Mouse (Mus musculus) embryonic facial prominence, embryonic 13.5 days (tissue): ENCODE measurements around the gene Nr0b2. TPM values are rescaled to one million over a fixed set of nuclear protein-coding genes. Genes with fewer than 3 reads are reported as not detected.

ENCODE experiments used
- ATAC-seq: fragments of 200-750 bp; cut with Nextera tagmentation; 2 replicates; pipeline ENCODE4 v1.8.0; 2017; ENCODE audit warnings: low read depth; ENCODE audit not compliant: insufficient number of reproducible peaks, insufficient read depth, low FRiP score, low TSS enrichment
- H3K27ac ChIP-seq: fragments of 300-500 bp; sonication (generic); 2 replicates; pipeline ENCODE4 v1.5.1; 2015; ENCODE audit warnings: moderate library complexity, mild to moderate bottlenecking, inconsistent platforms
- H3K27me3 ChIP-seq: fragments of 300-500 bp; sonication (generic); 2 replicates; pipeline ENCODE4 v1.6.1; 2015; ENCODE audit warnings: mild to moderate bottlenecking, inconsistent platforms
- H3K36me3 ChIP-seq: fragments of 300-500 bp; sonication (generic); 2 replicates; pipeline ENCODE4 v1.6.1; 2015; ENCODE audit warnings: mild to moderate bottlenecking, inconsistent platforms
- H3K4me1 ChIP-seq: fragments of 300-500 bp; sonication (generic); 2 replicates; pipeline ENCODE4 v1.6.1; 2015; ENCODE audit warnings: inconsistent platforms
- H3K4me2 ChIP-seq: fragments of 300-500 bp; sonication (generic); 2 replicates; pipeline ENCODE4 v1.6.1; 2015; ENCODE audit warnings: moderate library complexity, mild to moderate bottlenecking, inconsistent platforms
- H3K4me3 ChIP-seq: fragments of 300-500 bp; sonication (generic); 2 replicates; pipeline ENCODE4 v1.5.1; 2015; ENCODE audit warnings: mild to moderate bottlenecking, inconsistent platforms
- H3K9ac ChIP-seq: fragments of 300-500 bp; sonication (generic); 2 replicates; pipeline ENCODE4 v1.6.1; 2015; ENCODE audit warnings: mild to moderate bottlenecking, inconsistent platforms
- H3K9me3 ChIP-seq: fragments of 300-500 bp; sonication (generic); 2 replicates; pipeline ENCODE4 v1.6.1; 2016; ENCODE audit warnings: inconsistent platforms
- WGBS: fragments of 180-500 bp; shearing (Covaris S2); methylation state at CpG from one replicate; pipeline ENCODE4 v1.1.7; 2015; ENCODE audit warnings: mixed read lengths; 5-methylcytosine and 5-hydroxymethylcytosine counted together
- polyA plus RNA-seq: library from polyadenylated mRNA; unstranded; fragments of >200 nt; fragmentation: Nextera tagmentation; extraction: Ambion mirVana; gene quantifications from 2 replicates; pipeline ENCODE4 v1.2.1, GENCODE M21; 2015

The Nr0b2 gene
- polyA plus RNA-seq, 1 experiment from 2014 or later, result not detected

- no peak overlapping the region for H3K4me2 ChIP-seq
- H3K27ac ChIP-seq, result no peak overlapping the region
- no peak overlapping the region for H3K9ac ChIP-seq
- H3K27me3 ChIP-seq, result no peaks in the 10 kb centered on the region; the same call in 1 of the 2 replicates
- no peak for ATAC-seq
- 74% methylated on average over 16 of the region's 16 CpGs for WGBS
- peaks cover 58% of the 10 kb centered on the region for H3K36me3 ChIP-seq
- no peak overlapping the region for H3K4me3 ChIP-seq
- no peaks in the 10 kb centered on the region for H3K4me1 ChIP-seq
- H3K9me3 ChIP-seq, result no peaks in the 10 kb centered on the region
Measured at GRCm38 (mm10) chr4:133527788-133528187, 25.4 kb upstream of the Nr0b2 start.

- H3K27ac ChIP-seq, result no peak overlapping the region
- no peak overlapping the region for H3K4me3 ChIP-seq
- WGBS, result 88% methylated on average over 3 of the region's 3 CpGs
- no peaks in the 10 kb centered on the region for H3K9me3 ChIP-seq
- no peak overlapping the region for H3K9ac ChIP-seq
- H3K36me3 ChIP-seq, result peaks cover 99% of the 10 kb centered on the region
- H3K27me3 ChIP-seq, result no peaks in the 10 kb centered on the region
- H3K4me2 ChIP-seq, result no peak overlapping the region
- no peaks in the 10 kb centered on the region for H3K4me1 ChIP-seq
- ATAC-seq, result no peak
Measured at GRCm38 (mm10) chr4:133532777-133533176, 20.4 kb upstream of the Nr0b2 start.

- 89% methylated on average over 3 of the region's 3 CpGs for WGBS
- no peak for ATAC-seq
Measured at GRCm38 (mm10) chr4:133536081-133536480, 17.1 kb upstream of the Nr0b2 start.

GRCm38 (mm10) chr4:133536652-133537051 lies 16.5 kb upstream of the Nr0b2 start:
- H3K36me3 ChIP-seq, result peaks cover 98% of the 10 kb centered on the region
- ATAC-seq, result no peak
- H3K9ac ChIP-seq, result no peak overlapping the region
- WGBS, result 92% methylated on average over 5 of the region's 5 CpGs
- H3K9me3 ChIP-seq, result no peaks in the 10 kb centered on the region
- H3K4me3 ChIP-seq, result no peak overlapping the region
- no peak overlapping the region for H3K4me2 ChIP-seq
- H3K27ac ChIP-seq, result no peak overlapping the region
- H3K27me3 ChIP-seq, result no peaks in the 10 kb centered on the region
- no peaks in the 10 kb centered on the region for H3K4me1 ChIP-seq

More at GRCm38 (mm10) chr4:133536081-133536480, 17.1 kb upstream of the Nr0b2 start:
- Histone ChIP-seq H3K9me3 (no peaks in the 10 kb centered on the region), H3K4me2 (no peak overlapping the region), H3K4me3 (no peak overlapping the region), H3K27ac (no peak overlapping the region), H3K27me3 (no peaks in the 10 kb centered on the region), H3K9ac (no peak overlapping the region), H3K36me3 (peaks cover 98% of the 10 kb centered on the region), H3K4me1 (no peaks in the 10 kb centered on the region)

- Histone ChIP-seq H3K27me3 (no peaks in the 10 kb centered on the region), H3K27ac (peak within 1 kb of the TSS; percentile 58), H3K4me3 (peak within 1 kb of the TSS; percentile 77), H3K4me1 (peaks cover 18% of the 10 kb centered on the region), H3K9ac (peak within 1 kb of the TSS; percentile 87), H3K36me3 (peaks cover 34% of the 10 kb centered on the region), H3K4me2 (peak within 1 kb of the TSS; percentile 68), H3K9me3 (no peaks in the 10 kb centered on the region)
- WGBS, result under 1% methylated on average over 76 of the region's 77 CpGs
- peak; percentile 96 for ATAC-seq
Measured at GRCm38 (mm10) chr4:133545272-133546231, 7.6 kb upstream of the Nr0b2 start, which contains the start of gene Nudc. Nudc (minus strand) TSS chr4:133545996.

GRCm38 (mm10) chr4:133552029-133552428 lies 1.1 kb upstream of the Nr0b2 start:
- no peak overlapping the region for H3K27ac ChIP-seq
- H3K27me3 ChIP-seq, result peaks cover 11% of the 10 kb centered on the region
- H3K4me3 ChIP-seq, result no peak overlapping the region
- H3K4me1 ChIP-seq, result no peaks in the 10 kb centered on the region
- no peaks in the 10 kb centered on the region for H3K36me3 ChIP-seq
- 92% methylated on average over 1 of the region's 1 CpGs for WGBS
- H3K9ac ChIP-seq, result no peak overlapping the region
- no peak overlapping the region for H3K4me2 ChIP-seq
- no peaks in the 10 kb centered on the region for H3K9me3 ChIP-seq
- no peak for ATAC-seq

GRCm38 (mm10) chr4:133553448-133554330 lies 513 bp downstream of the Nr0b2 start:
- H3K4me2 ChIP-seq, result no peak overlapping the region
- H3K4me3 ChIP-seq, result no peak overlapping the region

GRCm38 (mm10) chr4:133557041-133557717 lies 4.0 kb downstream of the Nr0b2 start:
- Histone ChIP-seq H3K4me3 (no peak overlapping the region), H3K4me1 (no peaks in the 10 kb centered on the region), H3K27ac (no peak overlapping the region), H3K36me3 (no peaks in the 10 kb centered on the region), H3K9me3 (no peaks in the 10 kb centered on the region), H3K4me2 (no peak overlapping the region), H3K27me3 (peaks cover 7% of the 10 kb centered on the region), H3K9ac (no peak overlapping the region)
- WGBS, result 29% methylated on average over 10 of the region's 10 CpGs
- no peak for ATAC-seq

More at GRCm38 (mm10) chr4:133553448-133554330, 513 bp downstream of the Nr0b2 start:
- 77% methylated on average over 19 of the region's 19 CpGs for WGBS
- H3K9me3 ChIP-seq, result no peaks in the 10 kb centered on the region
- H3K27me3 ChIP-seq, result peaks cover 11% of the 10 kb centered on the region
- no peaks in the 10 kb centered on the region for H3K4me1 ChIP-seq
- no peak for ATAC-seq
- H3K9ac ChIP-seq, result no peak overlapping the region
- H3K36me3 ChIP-seq, result no peaks in the 10 kb centered on the region
- H3K27ac ChIP-seq, result no peak overlapping the region

GRCm38 (mm10) chr4:133559846-133560245 lies 6.7 kb downstream of the Nr0b2 start:
- H3K9me3 ChIP-seq, result no peaks in the 10 kb centered on the region
- 79% methylated on average over 4 of the region's 4 CpGs for WGBS
- no peak overlapping the region for H3K4me2 ChIP-seq
- no peaks in the 10 kb centered on the region for H3K4me1 ChIP-seq
- H3K9ac ChIP-seq, result no peak overlapping the region
- ATAC-seq, result no peak
- H3K27me3 ChIP-seq, result no peaks in the 10 kb centered on the region; the same call in 1 of the 2 replicates
- H3K36me3 ChIP-seq, result no peaks in the 10 kb centered on the region
- no peak overlapping the region for H3K27ac ChIP-seq
- no peak overlapping the region for H3K4me3 ChIP-seq

GRCm38 (mm10) chr4:133561622-133562021 lies 8.4 kb downstream of the Nr0b2 start:
- H3K27ac ChIP-seq, result no peak overlapping the region
- H3K27me3 ChIP-seq, result no peaks in the 10 kb centered on the region
- no peak for ATAC-seq
- H3K4me3 ChIP-seq, result no peak overlapping the region
- no peaks in the 10 kb centered on the region for H3K4me1 ChIP-seq
- H3K4me2 ChIP-seq, result no peak overlapping the region
- no peaks in the 10 kb centered on the region for H3K9me3 ChIP-seq
- 70% methylated on average over 4 of the region's 4 CpGs for WGBS
- H3K9ac ChIP-seq, result no peak overlapping the region
- H3K36me3 ChIP-seq, result no peaks in the 10 kb centered on the region

- H3K4me3 ChIP-seq, result no peak overlapping the region
- H3K9me3 ChIP-seq, result no peaks in the 10 kb centered on the region
- H3K27ac ChIP-seq, result no peak overlapping the region
- H3K36me3 ChIP-seq, result no peaks in the 10 kb centered on the region
- WGBS, result 76% methylated on average over 11 of the region's 11 CpGs
- H3K4me2 ChIP-seq, result no peak overlapping the region
- H3K4me1 ChIP-seq, result no peaks in the 10 kb centered on the region
- no peaks in the 10 kb centered on the region for H3K27me3 ChIP-seq
- H3K9ac ChIP-seq, result no peak overlapping the region
- no peak for ATAC-seq
Measured at GRCm38 (mm10) chr4:133563123-133563571, 10.0 kb downstream of the Nr0b2 start.
